Mouse (Mus musculus) kidney, adult 2 months (tissue): ENCODE results near the gene Gm49318.

Source experiments
- CTCF ChIP-seq: fragments of 200-500 bp; conservative IDR thresholded peaks from 2 replicates; pipeline ENCODE4 v1.5.1; 2011; ENCODE audit warnings: low read depth, mild to moderate bottlenecking, control low read depth, low read length, moderate library complexity, mixed read lengths; ENCODE audit not compliant: insufficient read depth, insufficient read length
- POLR2A ChIP-seq: fragments of 200-500 bp; IDR thresholded peaks from one replicate; pipeline ENCODE4 v1.6.1; 2011; ENCODE audit warnings: low read depth, low read length, control low read depth

DNA sequence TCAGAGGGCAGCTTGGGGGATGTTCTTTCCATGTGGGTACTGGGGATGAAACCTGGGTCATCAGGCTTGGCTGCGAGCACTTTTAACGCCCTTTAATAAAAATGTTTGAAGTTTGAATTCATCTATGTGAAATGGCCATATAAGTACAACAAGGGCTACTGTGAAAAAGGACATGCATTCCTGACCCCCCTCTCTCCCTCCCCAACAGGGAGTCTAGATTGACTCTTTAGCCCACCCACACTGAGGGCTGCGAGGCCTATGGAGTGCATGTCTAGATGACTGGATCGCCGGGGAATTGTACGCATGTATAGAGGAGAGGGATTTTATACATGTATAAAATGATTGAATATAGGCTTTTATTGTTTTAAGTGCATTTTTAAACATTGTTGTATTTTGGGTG lies 15.0 kb upstream of the Gm49318 start:
- TF ChIP-seq CTCF (no peak), POLR2A (no peak)
